Mouse (Mus musculus) small intestine, adult 2 months (tissue): Measurements from ENCODE around the gene Cdkn2d.

Experiments
- CTCF ChIP-seq: fragments of 200-500 bp; IDR thresholded peaks from 2 replicates; pipeline ENCODE4 v1.5.1; 2012; ENCODE audit warnings: low read depth, mild to moderate bottlenecking, control low read depth, inconsistent platforms, low read length, moderate library complexity, mixed read lengths; ENCODE audit not compliant: insufficient replicate concordance, insufficient read length; ENCODE audit errors: extremely low read depth
- POLR2A ChIP-seq: fragments of 200-500 bp; IDR thresholded peaks from 2 replicates; pipeline ENCODE4 v1.6.1; 2012; ENCODE audit warnings: low read depth, mild to moderate bottlenecking, control low read depth, inconsistent platforms, low read length, moderate library complexity

DNA sequence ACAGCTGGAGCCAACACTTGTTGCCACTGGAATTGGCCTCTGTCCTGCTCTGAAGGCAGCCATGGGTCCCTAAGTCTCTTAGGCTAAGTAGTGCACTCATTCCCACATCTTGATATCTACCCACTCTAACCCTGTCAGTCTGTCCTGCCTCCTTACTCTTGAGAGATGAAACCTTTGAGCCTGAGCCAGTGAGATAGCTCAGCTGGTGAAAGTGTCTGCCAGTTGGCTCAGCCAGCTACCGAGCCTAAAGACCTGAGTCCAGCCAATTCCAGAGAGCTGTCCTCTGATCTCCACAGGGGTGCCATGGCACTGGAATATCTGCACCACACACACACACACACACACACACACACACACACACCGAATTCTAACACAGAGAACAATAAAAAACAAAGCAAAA lies 40.7 kb downstream of the Cdkn2d start:
- TF ChIP-seq CTCF, result no peak
- TF ChIP-seq POLR2A, result no peak
